Mouse (Mus musculus) gastrocnemius, adult 2 months (tissue): ENCODE data around the gene Bcl2l1. TPM values are rescaled to one million over a fixed set of nuclear protein-coding genes. Genes with fewer than 3 reads are reported as not detected.

ENCODE experiments used
- DNase-seq: peaks from one replicate; pipeline ENCODE4 v3.0.0; 2022
- H3K27ac ChIP-seq: fragments of 200-600 bp; 2 replicates; pipeline ENCODE4 v1.8.1; 2022; ENCODE audit warnings: mild to moderate bottlenecking
- H3K4me3 ChIP-seq: fragments of 200-600 bp; 2 replicates; pipeline ENCODE4 v1.8.1; 2022; ENCODE audit warnings: mild to moderate bottlenecking, moderate library complexity
- CTCF ChIP-seq: fragments of 200-600 bp; IDR thresholded peaks from 2 replicates; pipeline ENCODE4 v1.8.1; 2022; ENCODE audit warnings: antibody characterized with exemption, mild to moderate bottlenecking, moderate library complexity
- intact Hi-C: fragments of 180-260 bp; cut with DNase I; formaldehyde crosslinking; loops from one replicate; pipeline ENCODE4 v1.15.1; 2025
- microRNA-seq: library from miRNA; unstranded; fragments of <30 nt; microRNA quantifications from one replicate; pipeline ENCODE4 v1.2.0, GENCODE M21; 2021
- total RNA-seq, 2 experiments: library from RNA; stranded (reverse); gene quantifications; 2 replicates each; pipeline ENCODE4 v1.2.3; 2021

The Bcl2l1 gene
- total RNA-seq, 2 experiments from 2014 or later: 15.7 to 40.3 TPM

DNA sequence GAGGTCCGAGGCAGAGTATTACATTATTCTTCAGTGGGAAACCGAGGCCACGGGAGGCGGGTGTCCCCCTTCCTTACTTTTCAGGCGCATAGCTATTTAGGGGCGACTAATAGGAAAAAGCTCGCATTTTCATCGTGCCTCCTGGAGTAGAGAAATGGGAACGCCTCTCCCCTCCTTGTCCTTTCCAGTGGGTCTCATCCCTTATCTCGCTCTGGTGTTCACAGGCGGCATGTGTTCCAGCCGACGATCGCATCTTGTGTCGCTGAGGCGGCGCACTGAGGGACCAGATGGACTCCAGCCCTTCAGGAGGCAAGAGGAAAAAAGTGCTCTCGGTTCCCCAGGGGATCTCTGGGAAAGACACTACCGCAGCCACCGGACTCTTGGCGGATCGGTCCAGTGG, 94.8 kb downstream of the Bcl2l1 start:
- intact Hi-C loops: loop anchor here (5.0 kb wide), 1 partner anchor 51 kb away; no protein-coding TSS in a partner anchor
- H3K4me3 ChIP-seq: peak overlapping the region; percentile 76
- DNase-seq: peak; percentile 44
- TF ChIP-seq CTCF: no peak
- H3K27ac ChIP-seq: peak overlapping the region; percentile 94

- DNase-seq: peak; percentile 81
- H3K27ac ChIP-seq: peak within 1 kb of the TSS; percentile 94
- no peak for TF ChIP-seq CTCF
- peak within 1 kb of the TSS; percentile 76 for H3K4me3 ChIP-seq
- intact Hi-C loops: loop anchor here (5.0 kb wide), 1 partner anchor 51 kb away; no protein-coding TSS in a partner anchor
Measured at GRCm38 (mm10) chr2:152736090-152736601, 95.4 kb downstream of the Bcl2l1 start, which contains the start of gene Id1. Id1 (plus strand) TSS chr2:152736251.

DNA sequence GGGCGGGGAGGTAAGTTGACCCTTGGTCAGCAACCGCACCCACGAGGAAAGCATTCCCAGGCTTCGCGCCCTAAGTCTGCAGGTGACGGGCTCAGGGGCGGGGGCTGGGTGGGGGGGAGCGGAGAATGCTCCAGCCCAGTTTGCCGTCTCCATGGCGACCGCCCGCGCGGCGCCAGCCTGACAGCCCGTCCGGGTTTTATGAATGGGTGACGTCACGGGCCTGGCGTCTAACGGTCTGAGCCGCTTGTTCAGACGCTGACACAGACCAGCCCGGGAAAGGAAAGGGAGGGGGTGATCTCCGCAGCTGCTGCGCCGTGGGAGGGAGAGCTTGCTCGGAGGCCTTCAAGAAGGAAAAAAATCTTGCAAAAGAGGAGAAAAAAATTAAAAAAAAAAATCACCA, 96.5 kb downstream of the Bcl2l1 start:
- peak; percentile 94 for DNase-seq
- Histone ChIP-seq H3K4me3 (peak overlapping the region; percentile 76), H3K27ac (peak overlapping the region; percentile 94)
- no peak for TF ChIP-seq CTCF
- intact Hi-C loops: loop anchor here (5.0 kb wide), 1 partner anchor 52 kb away; no protein-coding TSS in a partner anchor

DNA sequence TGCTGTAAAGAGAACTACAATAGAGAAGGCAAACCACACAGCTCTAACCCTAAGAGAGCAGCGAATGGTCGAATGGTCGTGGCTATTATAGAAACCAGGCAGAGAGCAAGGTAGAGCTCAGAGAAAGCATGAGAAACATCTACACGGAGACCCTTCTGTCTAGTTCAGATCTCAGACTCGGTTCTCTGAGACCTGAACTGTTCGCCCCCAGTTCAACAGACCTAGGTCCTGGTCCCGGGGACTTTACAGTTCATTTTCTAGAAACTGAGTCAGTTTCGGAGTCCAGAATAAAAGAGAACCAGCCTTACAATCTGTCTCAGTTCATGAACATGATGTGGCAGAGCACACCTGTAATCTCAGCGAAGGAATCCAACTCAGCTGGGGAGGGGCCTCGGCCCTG, 97.0 kb downstream of the Bcl2l1 start:
- peak overlapping the region; percentile 76 for H3K4me3 ChIP-seq
- intact Hi-C loops: no loop called here
- no peak for DNase-seq
- no peak for TF ChIP-seq CTCF
- H3K27ac ChIP-seq: peak overlapping the region; percentile 94

DNA sequence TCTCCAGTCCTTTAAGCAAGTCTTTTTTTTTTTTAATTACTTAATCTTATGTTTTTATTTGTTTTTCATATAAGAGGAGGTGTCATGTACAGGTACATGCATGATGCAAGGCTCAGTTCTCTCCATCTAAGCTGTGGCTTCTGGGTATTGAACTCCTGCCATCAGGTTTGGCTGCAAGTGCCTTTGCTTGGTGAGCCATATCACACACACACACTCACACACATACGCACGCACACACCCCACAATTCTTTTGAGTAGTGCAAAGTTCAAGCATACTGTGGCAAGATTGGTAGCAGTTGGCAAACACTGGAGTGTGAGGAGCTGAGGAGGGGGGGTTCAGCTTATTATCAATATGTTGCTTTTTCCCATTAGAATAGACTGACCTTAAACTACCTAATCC, 98.3 kb downstream of the Bcl2l1 start:
- no peak overlapping the region for H3K27ac ChIP-seq
- intact Hi-C loops: no loop called here
- no peak for TF ChIP-seq CTCF

More for the DNA sequence above, 98.3 kb downstream of the Bcl2l1 start:
- no peak for DNase-seq
- H3K4me3 ChIP-seq: no peak overlapping the region

Small RNA genes within 50 kb of the gene (microRNA-seq; reads per million reads assigned to microRNA genes)
- not detected for gene Gm23802
- not detected for gene Mir5622

Other genes with a start within 250 kb of the Bcl2l1 start
- gene Defb45, start 232.3 kb downstream of the Bcl2l1 start, total RNA-seq: not detected
- not detected for gene Defb36, start 227.4 kb downstream of the Bcl2l1 start, total RNA-seq
- not detected for gene Defb25, start 208.7 kb downstream of the Bcl2l1 start, total RNA-seq
- gene Rem1, start 204.8 kb downstream of the Bcl2l1 start, total RNA-seq: 1 to 10 TPM; 2.4 to 3.0 TPM
- gene H13, start 162.3 kb downstream of the Bcl2l1 start, total RNA-seq: 10 to 100 TPM; 32.6 to 37.3 TPM
- 10 to 100 TPM; 11.1 to 12.8 TPM for gene Mcts2, start 144.7 kb downstream of the Bcl2l1 start, total RNA-seq
- gene Id1, start 95.5 kb downstream of the Bcl2l1 start, total RNA-seq: 10 to 100 TPM in 1 of 2 experiments, 1 to 10 TPM in 1; 6.7 to 26.8 TPM
- gene Cox4i2, start 77.6 kb downstream of the Bcl2l1 start, total RNA-seq: 1 to 10 TPM; 2.0 to 4.2 TPM
- gene Tpx2, start 16.2 kb upstream of the Bcl2l1 start, total RNA-seq: 1 to 10 TPM; 1.1 to 1.7 TPM
- 100 to 1,000 TPM; 445 to 720 TPM for gene Mylk2, start 79.6 kb upstream of the Bcl2l1 start, total RNA-seq
- 1 to 10 TPM; 1.4 to 1.7 TPM for gene Foxs1, start 101.5 kb upstream of the Bcl2l1 start, total RNA-seq
- under 1 TPM; 0.45 to 0.61 TPM for gene Dusp15, start 120.0 kb upstream of the Bcl2l1 start, total RNA-seq
- gene Ttll9, start 130.8 kb upstream of the Bcl2l1 start, total RNA-seq: not detected
- 10 to 100 TPM; 73.6 to 91.5 TPM for gene Pdrg1, start 183.7 kb upstream of the Bcl2l1 start, total RNA-seq
- not detected for gene Xkr7, start 200.1 kb upstream of the Bcl2l1 start, total RNA-seq
- gene Ccm2l, start 234.2 kb upstream of the Bcl2l1 start, total RNA-seq: 1 to 10 TPM; 4.5 to 6.9 TPM